Mouse (Mus musculus) liver, embryonic 13.5 days (tissue): ENCODE results near the gene Csf1. TPM values are rescaled to one million over a fixed set of nuclear protein-coding genes. Genes with fewer than 3 reads are reported as not detected.

Source experiments
- ATAC-seq: fragments of 200-750 bp; cut with Nextera tagmentation; 2 replicates; pipeline ENCODE4 v1.8.0; 2017; ENCODE audit warnings: low read depth, mild to moderate bottlenecking, moderate number of reproducible peaks, moderate library complexity
- DNase-seq: peaks from one replicate; pipeline ENCODE4 v3.0.0; 2022
- H3K27ac ChIP-seq: fragments of 300-500 bp; sonication (generic); 2 replicates; pipeline ENCODE4 v1.5.1; 2015; ENCODE audit warnings: moderate library complexity, mild to moderate bottlenecking, inconsistent platforms
- H3K27me3 ChIP-seq: fragments of 300-500 bp; sonication (generic); 2 replicates; pipeline ENCODE4 v1.6.1; 2015; ENCODE audit warnings: mild to moderate bottlenecking, inconsistent platforms
- H3K36me3 ChIP-seq: fragments of 300-500 bp; sonication (generic); 2 replicates; pipeline ENCODE4 v1.6.1; 2015; ENCODE audit warnings: mild to moderate bottlenecking, inconsistent platforms
- H3K4me1 ChIP-seq: fragments of 300-500 bp; sonication (generic); replicated peaks from 2 replicates; pipeline ENCODE4 v1.6.1; 2015; ENCODE audit warnings: inconsistent platforms
- H3K4me2 ChIP-seq: fragments of 300-500 bp; sonication (generic); 2 replicates; pipeline ENCODE4 v1.6.1; 2015; ENCODE audit warnings: inconsistent platforms, mild to moderate bottlenecking, moderate library complexity
- H3K4me3 ChIP-seq: fragments of 300-500 bp; sonication (generic); replicated peaks from 2 replicates; pipeline ENCODE4 v1.5.1; 2015; ENCODE audit warnings: mild to moderate bottlenecking, inconsistent platforms
- H3K9ac ChIP-seq: fragments of 300-500 bp; sonication (generic); 2 replicates; pipeline ENCODE4 v1.6.1; 2015; ENCODE audit warnings: mild to moderate bottlenecking, inconsistent platforms
- H3K9me3 ChIP-seq: fragments of 300-500 bp; sonication (generic); replicated peaks from 2 replicates; pipeline ENCODE4 v1.6.1; 2016; ENCODE audit warnings: inconsistent platforms
- WGBS: fragments of 180-500 bp; shearing (Covaris S2); methylation state at CpG from one replicate; pipeline ENCODE4 v1.1.7; 2015; ENCODE audit not compliant: insufficient replicate concordance; 5-methylcytosine and 5-hydroxymethylcytosine counted together
- polyA plus RNA-seq: library from polyadenylated mRNA; unstranded; fragments of >200 nt; fragmentation: Nextera tagmentation; extraction: Ambion mirVana; gene quantifications from 2 replicates; pipeline ENCODE4 v1.2.1, GENCODE M21; 2015

Csf1 gene
- polyA plus RNA-seq, 1 experiment from 2014 or later: 4.6 TPM

- H3K36me3 ChIP-seq: no peaks in the 10 kb centered on the region
- no peak overlapping the region for H3K9ac ChIP-seq
- no peak for ATAC-seq
- no peak overlapping the region for H3K27ac ChIP-seq
- no peak overlapping the region for H3K4me3 ChIP-seq
- H3K4me2 ChIP-seq: no peak overlapping the region
- WGBS: 32% methylated on average over 3 of the region's 3 CpGs
- no peaks in the 10 kb centered on the region; the same call in 1 of the 2 replicates for H3K4me1 ChIP-seq
- DNase-seq: no peak
- no peaks in the 10 kb centered on the region for H3K9me3 ChIP-seq
- peaks cover 15% of the 10 kb centered on the region; the same call in 1 of the 2 replicates for H3K27me3 ChIP-seq
These were observed 16.0 kb upstream of the Csf1 start for GRCm38 (mm10) chr3:107776295-107776694.

- no peaks in the 10 kb centered on the region; the same call in 1 of the 2 replicates for H3K4me1 ChIP-seq
These were observed 15.5 kb upstream of the Csf1 start for GRCm38 (mm10) chr3:107775736-107776135.

GRCm38 (mm10) chr3:107775056-107775455 lies 14.8 kb upstream of the Csf1 start:
- WGBS: 35% methylated on average over 5 of the region's 5 CpGs
- no peak for ATAC-seq
- no peak for DNase-seq
- no peak overlapping the region for H3K9ac ChIP-seq
- no peak overlapping the region for H3K4me2 ChIP-seq
- no peaks in the 10 kb centered on the region; the same call in 1 of the 2 replicates for H3K4me1 ChIP-seq
- no peak overlapping the region for H3K27ac ChIP-seq
- no peak overlapping the region for H3K4me3 ChIP-seq
- H3K27me3 ChIP-seq: peaks cover 15% of the 10 kb centered on the region; the same call in 1 of the 2 replicates
- H3K36me3 ChIP-seq: no peaks in the 10 kb centered on the region
- H3K9me3 ChIP-seq: no peaks in the 10 kb centered on the region

More at GRCm38 (mm10) chr3:107775736-107776135, 15.5 kb upstream of the Csf1 start:
- H3K27ac ChIP-seq: no peak overlapping the region
- no peak overlapping the region for H3K4me3 ChIP-seq
- no peak overlapping the region for H3K9ac ChIP-seq
- H3K36me3 ChIP-seq: no peaks in the 10 kb centered on the region
- WGBS: 22% methylated on average over 3 of the region's 3 CpGs
- DNase-seq (no peak), ATAC-seq (no peak)
- H3K9me3 ChIP-seq: no peaks in the 10 kb centered on the region
- H3K4me2 ChIP-seq: no peak overlapping the region
- peaks cover 15% of the 10 kb centered on the region; the same call in 1 of the 2 replicates for H3K27me3 ChIP-seq

GRCm38 (mm10) chr3:107772860-107773259 lies 12.6 kb upstream of the Csf1 start:
- ATAC-seq: no peak
- Histone ChIP-seq H3K36me3 (no peaks in the 10 kb centered on the region), H3K4me3 (no peak overlapping the region), H3K4me1 (peaks cover 5% of the 10 kb centered on the region; the same call in 1 of the 2 replicates), H3K9me3 (no peaks in the 10 kb centered on the region), H3K27ac (no peak overlapping the region), H3K9ac (no peak overlapping the region), H3K4me2 (no peak overlapping the region), H3K27me3 (peaks cover 15% of the 10 kb centered on the region; the same call in 1 of the 2 replicates)
- WGBS: 54% methylated on average over 5 of the region's 5 CpGs
- no peak for DNase-seq

GRCm38 (mm10) chr3:107769692-107770091 lies 9.4 kb upstream of the Csf1 start:
- no peaks in the 10 kb centered on the region for H3K9me3 ChIP-seq
- no peak for DNase-seq
- 28% methylated on average over 2 of the region's 2 CpGs for WGBS
- no peak overlapping the region for H3K4me3 ChIP-seq
- H3K27ac ChIP-seq: no peak overlapping the region
- no peak overlapping the region for H3K9ac ChIP-seq
- no peaks in the 10 kb centered on the region for H3K36me3 ChIP-seq
- peaks cover 11% of the 10 kb centered on the region for H3K4me1 ChIP-seq
- no peak overlapping the region for H3K4me2 ChIP-seq
- ATAC-seq: no peak
- 0 out of 2 replicates have a peak, but pooled peaks cover 3% of the 10 kb centered on the region for H3K27me3 ChIP-seq

GRCm38 (mm10) chr3:107768104-107768989 lies 8.1 kb upstream of the Csf1 start:
- peaks cover 11% of the 10 kb centered on the region for H3K4me1 ChIP-seq
- no peak for ATAC-seq

GRCm38 (mm10) chr3:107766804-107767203 lies 6.5 kb upstream of the Csf1 start:
- DNase-seq (no peak), ATAC-seq (no peak)
- peaks cover 17% of the 10 kb centered on the region; the same call in 1 of the 2 replicates for H3K27me3 ChIP-seq
- no peak overlapping the region for H3K27ac ChIP-seq
- H3K36me3 ChIP-seq: no peaks in the 10 kb centered on the region
- no peak overlapping the region for H3K9ac ChIP-seq
- no peak overlapping the region for H3K4me2 ChIP-seq
- H3K4me1 ChIP-seq: peaks cover 11% of the 10 kb centered on the region
- H3K9me3 ChIP-seq: no peaks in the 10 kb centered on the region
- no peak overlapping the region for H3K4me3 ChIP-seq
- WGBS: 43% methylated on average over 2 of the region's 2 CpGs

More at GRCm38 (mm10) chr3:107768104-107768989, 8.1 kb upstream of the Csf1 start:
- no peak for DNase-seq
- Histone ChIP-seq H3K4me3 (no peak overlapping the region), H3K4me2 (no peak overlapping the region), H3K27ac (no peak overlapping the region), H3K27me3 (peaks cover 8% of the 10 kb centered on the region; the same call in 1 of the 2 replicates), H3K36me3 (no peaks in the 10 kb centered on the region), H3K9ac (no peak overlapping the region), H3K9me3 (no peaks in the 10 kb centered on the region)
- WGBS: 46% methylated on average over 8 of the region's 8 CpGs

- 50% methylated on average over 2 of the region's 2 CpGs for whole genome bisulfite sequencing
- Histone ChIP-seq H3K9ac (no peak overlapping the region), H3K9me3 (no peaks in the 10 kb centered on the region), H3K4me3 (no peak overlapping the region), H3K27me3 (peaks cover 23% of the 10 kb centered on the region), H3K27ac (no peak overlapping the region), H3K4me1 (peaks cover 11% of the 10 kb centered on the region), H3K36me3 (no peaks in the 10 kb centered on the region), H3K4me2 (no peak overlapping the region)
- DNase-seq: no peak
- ATAC-seq: 0 out of 2 replicates have a peak, but pooled peaks have one; percentile 31
These were observed 5.7 kb upstream of the Csf1 start for GRCm38 (mm10) chr3:107765979-107766378.

GRCm38 (mm10) chr3:107763552-107763951 lies 3.3 kb upstream of the Csf1 start:
- no peak overlapping the region for H3K4me2 ChIP-seq
- peaks cover 47% of the 10 kb centered on the region for H3K27me3 ChIP-seq
- H3K9me3 ChIP-seq: no peaks in the 10 kb centered on the region
- DNase-seq: no peak
- H3K4me3 ChIP-seq: no peak overlapping the region
- H3K4me1 ChIP-seq: peaks cover 17% of the 10 kb centered on the region
- H3K27ac ChIP-seq: no peak overlapping the region
- H3K36me3 ChIP-seq: no peaks in the 10 kb centered on the region
- ATAC-seq: no peak
- no peak overlapping the region for H3K9ac ChIP-seq
- 58% methylated on average over 4 of the region's 4 CpGs for WGBS

GRCm38 (mm10) chr3:107761446-107761845 lies 1.2 kb upstream of the Csf1 start:
- DNase-seq (no peak), ATAC-seq (no peak)
- Histone ChIP-seq H3K9ac (no peak overlapping the region), H3K27ac (no peak overlapping the region), H3K9me3 (no peaks in the 10 kb centered on the region), H3K4me1 (peaks cover 8% of the 10 kb centered on the region), H3K4me3 (no peak overlapping the region), H3K4me2 (no peak overlapping the region), H3K36me3 (no peaks in the 10 kb centered on the region), H3K27me3 (peaks cover 60% of the 10 kb centered on the region)
- WGBS: 68% methylated on average over 5 of the region's 5 CpGs

- Histone ChIP-seq H3K4me1 (peaks cover 7% of the 10 kb centered on the region; the same call in 1 of the 2 replicates), H3K9ac (no peak overlapping the region), H3K4me3 (peak overlapping the region; percentile 66; the same call in 1 of the 2 replicates), H3K4me2 (peak overlapping the region; percentile 74), H3K27me3 (peaks cover 60% of the 10 kb centered on the region), H3K36me3 (peaks cover 4% of the 10 kb centered on the region; the same call in 1 of the 2 replicates), H3K9me3 (no peaks in the 10 kb centered on the region), H3K27ac (peak overlapping the region; percentile 47; the same call in 1 of the 2 replicates)
- ATAC-seq: no peak
- WGBS: 58% methylated on average over 1 of the region's 1 CpGs
- no peak for DNase-seq
These were observed 502 bp upstream of the Csf1 start for GRCm38 (mm10) chr3:107760771-107761170.
